Mouse (Mus musculus): ENCODE data around the gene Ak2.

DNA sequence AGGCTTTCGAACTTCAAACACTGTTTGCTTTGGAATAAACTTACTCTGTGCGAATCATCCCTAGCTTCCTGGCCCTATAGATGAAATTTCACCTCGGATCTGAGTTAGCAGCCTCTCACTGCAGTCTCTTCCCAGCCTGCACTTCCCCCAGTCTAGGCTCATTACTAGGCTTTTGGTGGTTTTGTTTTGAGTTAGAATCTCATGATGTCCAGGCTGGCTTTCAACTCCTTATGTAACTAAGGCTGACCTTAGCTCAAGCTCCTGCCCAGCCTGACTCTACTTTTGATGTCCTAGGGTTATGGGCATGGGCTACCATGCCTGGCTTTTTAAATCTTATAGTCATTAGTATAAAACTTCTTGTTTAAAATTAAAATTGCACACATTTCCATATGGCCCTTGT is 7.2 kb upstream of the Ak2 start:
- TF ChIP-seq RAD21 (IDR thresholded peaks at IDR 0.05; ENCODE audit: low read depth, low read length), result no peak
- no peak for TF ChIP-seq MAX (IDR thresholded peaks at IDR 0.05; ENCODE audit: low read length)
- no peak for TF ChIP-seq ELF1 (IDR thresholded peaks at IDR 0.05; ENCODE audit: low read depth, low read length)
- TF ChIP-seq MAZ (IDR thresholded peaks at IDR 0.05; ENCODE audit: low read depth, low read length), result no peak
- TF ChIP-seq POLR2A (IDR thresholded peaks at IDR 0.05; ENCODE audit: low read depth, low read length), result no peak
- TF ChIP-seq UBTF (IDR thresholded peaks at IDR 0.05; ENCODE audit: low read depth, low read length), result no peak
- no peak for TF ChIP-seq CTCF (conservative IDR thresholded peaks at IDR 0.05 in 1 of 2, IDR thresholded peaks at IDR 0.05 in 1 of 2; ENCODE audit: low read depth in 2 of 2, low read length in 2 of 2)
- TF ChIP-seq POLR2AphosphoS2 (IDR thresholded peaks at IDR 0.05; ENCODE audit: low read depth, low read length), result no peak
- no peak for TF ChIP-seq MYC (IDR thresholded peaks at IDR 0.05; ENCODE audit: low read depth, low read length)
- no peak for TF ChIP-seq NELFE (IDR thresholded peaks at IDR 0.05; ENCODE audit: low read depth, low read length)
- TF ChIP-seq CHD2 (IDR thresholded peaks at IDR 0.05; ENCODE audit: low read length), result no peak
- no peak for TF ChIP-seq EP300 (IDR thresholded peaks at IDR 0.05; ENCODE audit: low read length)
- TF ChIP-seq ZNF384 (IDR thresholded peaks at IDR 0.05; ENCODE audit: low read depth, low read length), result no peak
- TF ChIP-seq E2F4 (IDR thresholded peaks at IDR 0.05; ENCODE audit: insufficient replicate concordance, low read depth, low read length), result no peak

Data from CH12.LX (cell line).